In the genomic region with DNA sequence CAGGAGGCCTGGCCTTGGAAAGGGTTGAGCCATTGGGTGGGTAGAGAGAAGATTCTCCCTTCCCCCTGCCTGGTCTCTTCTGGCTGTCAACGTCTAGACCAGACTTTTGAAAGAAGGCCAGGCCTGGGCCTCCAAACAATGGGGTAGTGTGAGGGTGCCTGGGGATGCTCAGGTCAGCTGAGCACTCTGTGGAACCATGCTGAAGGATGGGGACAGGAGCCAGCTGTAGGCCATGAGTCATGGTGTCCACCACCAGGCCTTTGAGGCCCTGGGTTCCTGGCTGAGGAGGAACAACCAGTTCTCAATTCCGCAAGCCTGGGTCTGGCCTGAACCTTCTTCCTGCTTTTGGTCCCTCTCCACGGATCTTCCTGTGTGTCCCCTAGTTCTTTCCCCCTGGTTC, we compare ENCODE assay signal across 9 mouse cellular contexts. TPM values are rescaled to one million over a fixed set of nuclear protein-coding genes. Genes with fewer than 3 reads are reported as not detected.
DNase-seq lines count a peak whose midpoint lies in the region; ATAC-seq and TF ChIP-seq lines count a peak whose summit lies in the region.
"Had no signal": no experiment of that assay in that cellular context is flagged by ENCODE, and none has a peak within 500 bp of the region (broad histone marks: within the 10 kb centered on the region; RNA-seq: fewer than 3 reads in every experiment).

No protein-coding gene starts in this region.

- H3K9ac ChIP-seq in stomach, postnatal 0 days (ENCODE audit: low read length), result no peak overlapping the region

- TF ChIP-seq EP300 in stomach, postnatal 0 days (optimal IDR thresholded peaks at IDR 0.05), result no peak

- H3K4me1 ChIP-seq in spleen, adult 2 months (ENCODE audit: control insufficient read depth, insufficient read depth, insufficient read length), result peaks cover 60% of the 10 kb centered on the region
- H3K4me1 ChIP-seq in stomach, postnatal 0 days (replicated peaks; ENCODE audit: control insufficient read depth, insufficient read depth), result no peaks in the 10 kb centered on the region; the same call in 1 of the 2 replicates

- peak; percentile 53; the same call in 1 of the 2 replicates for ATAC-seq in frontal cortex, adult (ENCODE audit: low TSS enrichment)
- ATAC-seq in stomach, postnatal 0 days (ENCODE audit: low FRiP score, low TSS enrichment), result no peak
- no peak for ATAC-seq in megakaryocyte-erythroid progenitor cell, adult 5-6 weeks (replicated peaks; ENCODE audit: low FRiP score, low TSS enrichment, poor library complexity, severe bottlenecking)

- intact Hi-C loops in heart, postnatal 14 days (cut with DNase I), result no loop called here

- no peak for TF ChIP-seq POLR2A in spleen, adult 2 months (IDR thresholded peaks at IDR 0.05; ENCODE audit: low read depth, low read length)

- H3K4me3 ChIP-seq in spleen, adult 2 months (ENCODE audit: extremely low read depth, insufficient read depth, insufficient read length), result no peak overlapping the region
- no peak overlapping the region for H3K4me3 ChIP-seq in stomach, postnatal 0 days (ENCODE audit: low read depth, low read length)

- no peak for TF ChIP-seq CTCF in spleen, adult 2 months (IDR thresholded peaks at IDR 0.05; ENCODE audit: extremely low read depth, insufficient read depth, insufficient read length, insufficient replicate concordance)
- no peak for TF ChIP-seq CTCF in stomach, postnatal 0 days (IDR thresholded peaks at IDR 0.05; ENCODE audit: low read depth)

- H3K4me2 ChIP-seq in stomach, postnatal 0 days (replicated peaks; ENCODE audit: low read depth), result no peak overlapping the region

- 67% methylated on average over 3 of the region's 3 CpGs for WGBS in spleen, adult 2 months
- WGBS in stomach, postnatal 0 days, result 66% methylated on average over 3 of the region's 3 CpGs

- peaks cover 3% of the 10 kb centered on the region; the same call in 1 of the 2 replicates for H3K36me3 ChIP-seq in spleen, adult 2 months (ENCODE audit: control insufficient read depth, insufficient read depth, low read length)
- no peaks in the 10 kb centered on the region for H3K36me3 ChIP-seq in stomach, postnatal 0 days (ENCODE audit: control insufficient read depth, insufficient read depth, low read length)

- DNase-seq in frontal cortex, postnatal 10 days (ENCODE audit: low spot score in 2 of 2), result no peak
- DNase-seq in spleen, adult 2 months (ENCODE audit: low read depth in 1 of 2, low spot score in 2 of 2), result no peak
- DNase-seq in spleen, postnatal 4 days (ENCODE audit: low spot score in 2 of 2), result no peak
- peak; percentile 34 to 57 for DNase-seq in heart, postnatal 14 days
- no peak for DNase-seq in stomach, postnatal 0 days (ENCODE audit: low spot score)
- no peak for DNase-seq in cerebellum, postnatal 4 days (ENCODE audit: low spot score in 2 of 2)
- DNase-seq: kidney, adult 8-10 months had no signal

- H3K27ac ChIP-seq in spleen, adult 2 months (ENCODE audit: insufficient read depth, low read length), result peak overlapping the region; percentile 64
- 0 out of 2 replicates have a peak overlapping the region, but pooled peaks have one; percentile 45 for H3K27ac ChIP-seq in stomach, postnatal 0 days (replicated peaks)

- no peaks in the 10 kb centered on the region for H3K9me3 ChIP-seq in stomach, postnatal 0 days (ENCODE audit: control insufficient read depth, low read length)

- H3K27me3 ChIP-seq in spleen, adult 2 months (ENCODE audit: control insufficient read depth, insufficient read depth, low read length), result no peaks in the 10 kb centered on the region
- H3K27me3 ChIP-seq in stomach, postnatal 0 days (ENCODE audit: control insufficient read depth, insufficient read depth, low read length), result no peaks in the 10 kb centered on the region

RNA-seq across cellular contexts. Expression of a gene that starts 8.2 kb away (rescaled TPM):
- 50.7 and 51.3 TPM in 2 replicates for polyA plus RNA-seq in spleen, adult 2 months (2012; rRNA removed)
- total RNA-seq in heart, postnatal 14 days (2021), result 1 to 10 TPM; 3.8 to 4.6 TPM
- polyA plus RNA-seq in stomach, postnatal 0 days (2015; fragmentation: Nextera tagmentation; extraction: Ambion mirVana), result 4.2 and 4.9 TPM in 2 replicates
- 10.2 and 13.1 TPM in 2 replicates for total RNA-seq in megakaryocyte-erythroid progenitor cell, adult 5-6 weeks (2014; fragmentation: Nextera tagmentation)
- 3.3 and 4.2 TPM in 2 replicates for total RNA-seq in megakaryocyte-erythroid progenitor cell, adult 5-6 weeks (2017)

RNA-seq across cellular contexts. Expression of a gene that starts 20.0 kb away (rescaled TPM):
- polyA plus RNA-seq in spleen, adult 2 months (2012; rRNA removed), result 23.3 and 27.4 TPM in 2 replicates
- 1 to 10 TPM; 6.4 to 8.3 TPM for total RNA-seq in heart, postnatal 14 days (2021)
- polyA plus RNA-seq in stomach, postnatal 0 days (2015; fragmentation: Nextera tagmentation; extraction: Ambion mirVana), result 16.2 and 17.7 TPM in 2 replicates
- 4.8 and 14.9 TPM in 2 replicates for total RNA-seq in megakaryocyte-erythroid progenitor cell, adult 5-6 weeks (2014; fragmentation: Nextera tagmentation)
- 5.0 and 13.8 TPM in 2 replicates for total RNA-seq in megakaryocyte-erythroid progenitor cell, adult 5-6 weeks (2017)

RNA-seq across cellular contexts. Expression of a gene that starts 39.6 kb away (rescaled TPM):
- 152 and 170 TPM in 2 replicates for polyA plus RNA-seq in spleen, adult 2 months (2012; rRNA removed)
- total RNA-seq in heart, postnatal 14 days (2021), result 100 to 1,000 TPM; 149 to 154 TPM
- 68.6 and 69.3 TPM in 2 replicates for polyA plus RNA-seq in stomach, postnatal 0 days (2015; fragmentation: Nextera tagmentation; extraction: Ambion mirVana)
- total RNA-seq in megakaryocyte-erythroid progenitor cell, adult 5-6 weeks (2014; fragmentation: Nextera tagmentation), result 188 and 260 TPM in 2 replicates
- 170 and 288 TPM in 2 replicates for total RNA-seq in megakaryocyte-erythroid progenitor cell, adult 5-6 weeks (2017)

Comparison
In these comparisons a context has a peak if more than half of its experiments do, and no peak if none do; other contexts are left out.
1. DNase-seq: peak in heart, postnatal 14 days (2 of 2); none in frontal cortex, postnatal 10 days (0 of 2), spleen, adult 2 months (0 of 2), spleen, postnatal 4 days (0 of 2), stomach, postnatal 0 days (single experiment) and cerebellum, postnatal 4 days (0 of 2).